Mouse (Mus musculus) hindbrain, postnatal 0 days (tissue): ENCODE measurements at regions not wholly inside any gene's neighbourhood (a gene's known extent, or its start where the extent isn't known, plus 50 kb on each side); places are given as distances from the start of the nearest gene placed in this dataset.

Source experiments
- ATAC-seq: fragments of 200-750 bp; cut with Nextera tagmentation; 2 replicates; pipeline ENCODE4 v1.8.0; 2017; ENCODE audit warnings: mild to moderate bottlenecking, moderate TSS enrichment, moderate library complexity
- DNase-seq: peaks from one replicate; pipeline ENCODE4 v3.0.0-alpha.2; 2015; ENCODE audit warnings: low spot score
- H3K27ac ChIP-seq: fragments of 300-500 bp; sonication (generic); 2 replicates; pipeline ENCODE4 v1.5.1; 2014; ENCODE audit warnings: mild to moderate bottlenecking
- H3K27me3 ChIP-seq: fragments of 300-500 bp; sonication (generic); 2 replicates; pipeline ENCODE4 v1.6.1; 2014; ENCODE audit warnings: low read length, mixed read lengths; ENCODE audit not compliant: insufficient read depth
- H3K36me3 ChIP-seq: fragments of 300-500 bp; sonication (generic); 2 replicates; pipeline ENCODE4 v1.6.1; 2014; ENCODE audit warnings: low read length, mixed read lengths; ENCODE audit not compliant: insufficient read depth
- H3K4me1 ChIP-seq: fragments of 300-500 bp; sonication (generic); 2 replicates; pipeline ENCODE4 v1.6.1; 2014; ENCODE audit warnings: antibody characterized with exemption, low read length, mixed read lengths; ENCODE audit not compliant: insufficient read depth
- H3K4me2 ChIP-seq: fragments of 300-500 bp; sonication (generic); 2 replicates; pipeline ENCODE4 v1.6.1; 2014; ENCODE audit warnings: low read depth, mild to moderate bottlenecking, low read length, moderate library complexity, mixed read lengths
- H3K4me3 ChIP-seq: fragments of 300-500 bp; sonication (generic); 2 replicates; pipeline ENCODE4 v1.5.1; 2014; ENCODE audit warnings: low read length
- H3K9ac ChIP-seq: fragments of 300-500 bp; sonication (generic); replicated peaks from 2 replicates; pipeline ENCODE4 v1.6.1; 2014; ENCODE audit warnings: mild to moderate bottlenecking, low read length, moderate library complexity, mixed read lengths
- H3K9me3 ChIP-seq: fragments of 300-500 bp; sonication (generic); 2 replicates; pipeline ENCODE4 v1.6.1; 2016; ENCODE audit warnings: low read length, mixed read lengths
- CTCF ChIP-seq: IDR thresholded peaks from 2 replicates; pipeline ENCODE4 v1.5.1; 2016; ENCODE audit warnings: antibody characterized with exemption, control low read depth, low read depth
- WGBS: fragments of 180-500 bp; shearing (Covaris S2); extraction: QIAGEN DNeasy Blood & Tissue Kit; methylation state at CpG from one replicate; pipeline ENCODE4 v1.1.7; 2014; 5-methylcytosine and 5-hydroxymethylcytosine counted together

GRCm38 (mm10) chr7:35991141-35991540, 188.3 kb upstream of the Zfp507 start:
- Histone ChIP-seq H3K4me2 (no peak overlapping the region), H3K9ac (no peak overlapping the region), H3K4me3 (no peak overlapping the region), H3K4me1 (no peaks in the 10 kb centered on the region), H3K27me3 (no peaks in the 10 kb centered on the region), H3K9me3 (no peaks in the 10 kb centered on the region), H3K27ac (no peak overlapping the region), H3K36me3 (no peaks in the 10 kb centered on the region)
- no peak for ATAC-seq
- no peak for TF ChIP-seq CTCF
- no peak for DNase-seq
- 81% methylated on average over 5 of the region's 5 CpGs for WGBS

GRCm38 (mm10) chr7:35989456-35989855, 186.7 kb upstream of the Zfp507 start:
- ATAC-seq = peak; percentile 67; the same call in 1 of the 2 replicates

GRCm38 (mm10) chr7:35988449-35989109, 185.8 kb upstream of the Zfp507 start:
- Histone ChIP-seq H3K4me2 (no peak overlapping the region), H3K36me3 (no peaks in the 10 kb centered on the region), H3K9ac (no peak overlapping the region), H3K4me1 (no peaks in the 10 kb centered on the region), H3K9me3 (no peaks in the 10 kb centered on the region), H3K27me3 (no peaks in the 10 kb centered on the region), H3K4me3 (no peak overlapping the region), H3K27ac (no peak overlapping the region)
- DNase-seq (peak; percentile 6), ATAC-seq (no peak)
- WGBS = 60% methylated on average over 13 of the region's 13 CpGs
- TF ChIP-seq CTCF = no peak

More at GRCm38 (mm10) chr7:35989456-35989855, 186.7 kb upstream of the Zfp507 start:
- Histone ChIP-seq H3K4me2 (no peak overlapping the region), H3K4me1 (no peaks in the 10 kb centered on the region), H3K9ac (no peak overlapping the region), H3K9me3 (no peaks in the 10 kb centered on the region), H3K36me3 (no peaks in the 10 kb centered on the region), H3K27ac (no peak overlapping the region), H3K27me3 (no peaks in the 10 kb centered on the region), H3K4me3 (no peak overlapping the region)
- no peak for TF ChIP-seq CTCF
- WGBS = 57% methylated on average over 8 of the region's 8 CpGs
- peak; percentile 56 for DNase-seq

DNA sequence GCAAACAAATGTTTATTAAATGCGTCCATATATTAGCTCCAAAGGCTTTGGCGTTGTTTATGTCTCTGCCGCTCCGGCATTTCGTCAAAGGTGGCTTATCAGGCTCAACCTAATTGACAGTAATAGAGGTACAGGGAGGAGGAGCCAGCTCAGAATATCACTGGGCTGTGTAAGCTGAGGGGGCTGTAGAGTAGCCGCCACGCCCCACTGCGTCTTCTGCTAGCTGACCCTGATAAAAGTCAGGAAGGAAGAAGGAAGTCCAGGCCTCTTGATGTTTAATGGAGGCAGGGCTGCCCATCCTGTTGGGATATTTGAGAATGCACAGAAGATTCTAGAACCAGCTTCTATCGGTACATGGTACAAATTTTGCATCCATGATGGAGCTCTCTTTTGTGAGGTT, 175.2 kb upstream of the Zfp507 start:
- Histone ChIP-seq H3K4me3 (no peak overlapping the region), H3K9me3 (no peaks in the 10 kb centered on the region), H3K36me3 (no peaks in the 10 kb centered on the region), H3K27ac (no peak overlapping the region), H3K4me2 (no peak overlapping the region), H3K9ac (no peak overlapping the region), H3K4me1 (no peaks in the 10 kb centered on the region), H3K27me3 (no peaks in the 10 kb centered on the region)
- no peak for DNase-seq
- TF ChIP-seq CTCF = no peak
- 90% methylated on average over 9 of the region's 9 CpGs for WGBS
- ATAC-seq = no peak

- TF ChIP-seq CTCF = peak; percentile 69
These were observed 155.9 kb upstream of the Zfp507 start for GRCm38 (mm10) chr7:35958731-35959130.

DNA sequence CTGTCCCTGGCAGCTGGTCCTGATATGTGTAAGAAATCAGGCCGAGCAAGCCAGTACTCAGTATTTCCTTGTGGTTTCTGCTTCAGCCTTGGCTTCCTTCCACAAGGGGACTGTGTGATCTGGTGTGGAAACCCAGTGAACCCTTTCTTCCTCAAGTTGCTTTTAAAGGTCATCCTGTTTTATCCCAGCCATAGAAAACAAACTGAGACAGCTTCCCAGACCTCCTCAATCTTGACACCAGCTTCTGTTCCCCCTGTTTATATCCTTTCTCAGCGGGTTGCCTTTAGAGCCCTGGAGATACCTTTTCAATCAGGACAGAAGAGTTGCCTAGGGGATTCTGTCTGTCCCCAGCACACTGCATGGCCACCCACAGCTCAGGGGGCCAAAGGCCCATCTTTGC, 155.2 kb upstream of the Zfp507 start:
- Histone ChIP-seq H3K4me3 (no peak overlapping the region), H3K27me3 (no peaks in the 10 kb centered on the region), H3K9me3 (0 out of 2 replicates have a peak, but pooled peaks cover 2% of the 10 kb centered on the region), H3K9ac (no peak overlapping the region), H3K36me3 (no peaks in the 10 kb centered on the region), H3K4me2 (no peak overlapping the region), H3K27ac (no peak overlapping the region), H3K4me1 (no peaks in the 10 kb centered on the region)
- TF ChIP-seq CTCF = no peak
- WGBS = 16% methylated on average over 2 of the region's 2 CpGs
- peak; percentile 62 for DNase-seq
- ATAC-seq = peak; percentile 89

More at GRCm38 (mm10) chr7:35958731-35959130, 155.9 kb upstream of the Zfp507 start:
- no peaks in the 10 kb centered on the region for H3K4me1 ChIP-seq
- DNase-seq (peak; percentile 40), ATAC-seq (no peak)
- H3K9ac ChIP-seq = no peak overlapping the region
- 15% methylated on average over 5 of the region's 5 CpGs for WGBS
- H3K4me2 ChIP-seq = no peak overlapping the region
- 0 out of 2 replicates have a peak, but pooled peaks cover under 1% of the 10 kb centered on the region for H3K9me3 ChIP-seq
- no peak overlapping the region for H3K27ac ChIP-seq
- H3K27me3 ChIP-seq = no peaks in the 10 kb centered on the region
- H3K4me3 ChIP-seq = no peak overlapping the region
- H3K36me3 ChIP-seq = no peaks in the 10 kb centered on the region

DNA sequence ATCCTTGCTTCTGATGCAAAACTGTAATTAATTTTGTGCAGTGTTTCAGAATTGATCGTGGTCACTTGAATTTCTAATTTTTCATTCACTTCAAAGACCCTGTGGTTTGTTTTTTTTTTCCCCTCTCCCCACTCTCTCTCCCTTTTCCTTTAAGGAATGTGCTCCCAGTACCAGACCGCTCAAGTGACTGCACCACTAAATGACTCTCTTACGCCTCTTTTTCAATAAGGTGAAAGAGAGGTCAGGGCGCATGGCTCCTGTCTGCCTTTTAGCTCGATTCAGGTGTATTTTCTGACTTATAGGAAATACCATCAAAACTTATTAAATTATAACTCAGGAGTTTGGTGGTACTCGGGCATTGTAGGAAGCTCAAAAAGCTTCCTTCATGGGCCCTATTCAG, 146.0 kb upstream of the Zfp507 start:
- no peak for ATAC-seq
- H3K4me2 ChIP-seq = peak overlapping the region; percentile 46
- no peaks in the 10 kb centered on the region for H3K4me1 ChIP-seq
- no peak overlapping the region for H3K9ac ChIP-seq
- peak overlapping the region; percentile 8; the same call in 1 of the 2 replicates for H3K4me3 ChIP-seq
- no peaks in the 10 kb centered on the region for H3K36me3 ChIP-seq
- WGBS = 17% methylated on average over 6 of the region's 6 CpGs
- no peak for TF ChIP-seq CTCF
- H3K27me3 ChIP-seq = no peaks in the 10 kb centered on the region
- H3K27ac ChIP-seq = no peak overlapping the region
- no peak for DNase-seq
- H3K9me3 ChIP-seq = 0 out of 2 replicates have a peak, but pooled peaks cover 2% of the 10 kb centered on the region
